Mouse (Mus musculus) heart, adult 2 months (tissue): ENCODE measurements around the gene Vmn1r62. TPM values are rescaled to one million over a fixed set of nuclear protein-coding genes. Genes with fewer than 3 reads are reported as not detected.
"Not testable (repeated sequence)": the region's sequence is repeated elsewhere in the genome, so short reads cannot be mapped to it uniquely, and the experiment has no call there.

Experiments used
- DNase-seq, 2 experiments: peaks; one replicate each; pipeline ENCODE4 v3.0.0; 2021
- H3K27ac ChIP-seq: fragments of 200-600 bp; 2 replicates; pipeline ENCODE4 v1.8.1; 2022
- H3K27me3 ChIP-seq: fragments of 200-500 bp; 2 replicates; pipeline ENCODE4 v1.6.1; 2012; ENCODE audit warnings: mild to moderate bottlenecking, low read length, inconsistent platforms, mixed read lengths; ENCODE audit not compliant: control insufficient read depth, insufficient read depth
- H3K36me3 ChIP-seq: fragments of 200-500 bp; 2 replicates; pipeline ENCODE4 v1.6.1; 2012; ENCODE audit warnings: low read length, inconsistent platforms; ENCODE audit not compliant: control insufficient read depth, insufficient read depth
- H3K4me1 ChIP-seq: fragments of 200-500 bp; 2 replicates; pipeline ENCODE4 v1.6.1; 2011; ENCODE audit warnings: low read length; ENCODE audit not compliant: control insufficient read depth, insufficient read depth
- H3K4me3 ChIP-seq: fragments of 200-600 bp; 2 replicates; pipeline ENCODE4 v1.8.1; 2022
- H3K79me2 ChIP-seq: fragments of 200-500 bp; replicated peaks from 2 replicates; pipeline ENCODE4 v1.6.1; 2012; ENCODE audit warnings: mild to moderate bottlenecking, inconsistent platforms, low read length, moderate library complexity, mixed read lengths; ENCODE audit not compliant: control insufficient read depth, insufficient read depth
- H3K9ac ChIP-seq: fragments of 200-500 bp; 2 replicates; pipeline ENCODE4 v1.6.1; 2012; ENCODE audit warnings: low read depth, mild to moderate bottlenecking, control low read depth, inconsistent platforms, low read length, mixed read lengths
- WGBS: fragments of 180-500 bp; shearing (Covaris S2); methylation state at CpG from one replicate; pipeline ENCODE4 v1.1.7; 2018; 5-methylcytosine and 5-hydroxymethylcytosine counted together
- intact Hi-C: fragments of 180-260 bp; cut with DNase I; formaldehyde crosslinking; loops from one replicate; pipeline ENCODE4 v1.15.1; 2025
- long read RNA-seq: library from polyadenylated mRNA; stranded (forward); transcript quantifications from one replicate; pipeline ENCODE4 v2.0.0, GENCODE M21; 2021
- polyA plus RNA-seq: library from polyadenylated mRNA; depleted of rRNA; stranded (reverse); fragments of >200 nt; gene quantifications from 2 replicates; pipeline ENCODE4 v1.2.3, GENCODE M21; 2012; rRNA removed
- total RNA-seq, 2 experiments: library from RNA; stranded (reverse); gene quantifications; 2 replicates each; pipeline ENCODE4 v1.2.3; 2021

Gene Vmn1r62
- total RNA-seq = not detected
- not detected in 2 replicates for polyA plus RNA-seq
- long read RNA-seq = 0 reads

DNA sequence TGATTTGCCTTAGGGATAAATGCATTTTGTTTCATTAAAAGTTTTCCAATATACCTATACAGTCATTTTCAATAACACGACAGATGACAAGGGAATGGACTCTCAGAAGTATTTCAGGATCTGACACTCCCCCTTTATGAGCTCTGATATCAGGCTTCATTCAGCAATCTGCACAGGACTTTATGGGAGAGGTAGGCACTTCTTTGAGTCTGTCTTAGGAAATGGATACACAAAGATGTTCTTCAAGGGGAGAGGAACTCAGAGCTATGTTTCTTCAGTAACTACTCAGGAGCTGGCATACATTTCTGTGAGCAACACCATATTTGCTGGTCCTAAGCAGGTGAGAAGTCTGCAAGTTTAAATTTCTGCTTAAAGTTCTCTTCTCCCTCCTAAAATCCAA is at the start of gene Vmn1r62:
Gene Vmn1r62 (plus strand): TSS at position 301 of the 400 bp plus-strand sequence.
- H3K27me3 ChIP-seq, H3K36me3 ChIP-seq, H3K27ac ChIP-seq, H3K4me3 ChIP-seq, DNase-seq, H3K79me2 ChIP-seq, intact Hi-C loops, H3K9ac ChIP-seq, H3K4me1 ChIP-seq: not testable (repeated sequence)
- no CpG with 5 or more reads among the region's 1 CpGs for WGBS

Other genes starting within 250 kb of the Vmn1r62 start
- not detected for gene Vmn1r59, start 216.9 kb upstream of the Vmn1r62 start, total RNA-seq
- not detected in 2 replicates for gene Vmn1r59, start 216.9 kb upstream of the Vmn1r62 start, polyA plus RNA-seq
- not detected for gene Vmn2r28, start 179.7 kb upstream of the Vmn1r62 start, total RNA-seq
- not detected in 2 replicates for gene Vmn2r28, start 179.7 kb upstream of the Vmn1r62 start, polyA plus RNA-seq
- not detected for gene Vmn1r60, start 126.3 kb upstream of the Vmn1r62 start, total RNA-seq
- not detected in 2 replicates for gene Vmn1r60, start 126.3 kb upstream of the Vmn1r62 start, polyA plus RNA-seq
- gene Vmn1r61, start 60.3 kb upstream of the Vmn1r62 start, total RNA-seq = not detected
- not detected in 2 replicates for gene Vmn1r61, start 60.3 kb upstream of the Vmn1r62 start, polyA plus RNA-seq
- not detected for gene Vmn1r63, start 131.8 kb downstream of the Vmn1r62 start, total RNA-seq
- gene Vmn1r63, start 131.8 kb downstream of the Vmn1r62 start, polyA plus RNA-seq = not detected in 2 replicates
- not detected for gene Vmn1r64, start 210.9 kb downstream of the Vmn1r62 start, total RNA-seq
- gene Vmn1r64, start 210.9 kb downstream of the Vmn1r62 start, polyA plus RNA-seq = not detected in 2 replicates